Mouse (Mus musculus) heart, embryonic 13.5 days (tissue): ENCODE data around the gene Gm47955. TPM values are rescaled to one million over a fixed set of nuclear protein-coding genes. Genes with fewer than 3 reads are reported as not detected.

Experiments used
- ATAC-seq: fragments of 200-750 bp; cut with Nextera tagmentation; 2 replicates; pipeline ENCODE4 v1.8.0; 2017; ENCODE audit warnings: moderate TSS enrichment; ENCODE audit not compliant: insufficient number of reproducible peaks, low FRiP score, low TSS enrichment; ENCODE audit errors: extremely low read depth
- H3K27ac ChIP-seq: fragments of 300-500 bp; sonication (generic); replicated peaks from 2 replicates; pipeline ENCODE4 v1.5.1; 2015; ENCODE audit warnings: moderate library complexity, mild to moderate bottlenecking, inconsistent platforms
- H3K27me3 ChIP-seq: fragments of 300-500 bp; sonication (generic); replicated peaks from 2 replicates; pipeline ENCODE4 v1.6.1; 2015; ENCODE audit warnings: mild to moderate bottlenecking, inconsistent platforms
- H3K36me3 ChIP-seq: fragments of 300-500 bp; sonication (generic); 2 replicates; pipeline ENCODE4 v1.6.1; 2015; ENCODE audit warnings: mild to moderate bottlenecking, inconsistent platforms
- H3K4me1 ChIP-seq: fragments of 300-500 bp; sonication (generic); 2 replicates; pipeline ENCODE4 v1.6.1; 2015; ENCODE audit warnings: inconsistent platforms
- H3K4me2 ChIP-seq: fragments of 300-500 bp; sonication (generic); 2 replicates; pipeline ENCODE4 v1.6.1; 2015; ENCODE audit warnings: inconsistent platforms, mild to moderate bottlenecking, moderate library complexity
- H3K4me3 ChIP-seq: fragments of 300-500 bp; sonication (generic); 2 replicates; pipeline ENCODE4 v1.5.1; 2015; ENCODE audit warnings: moderate library complexity, mild to moderate bottlenecking, inconsistent platforms
- H3K9ac ChIP-seq: fragments of 300-500 bp; sonication (generic); 2 replicates; pipeline ENCODE4 v1.6.1; 2015; ENCODE audit warnings: inconsistent platforms, mild to moderate bottlenecking, moderate library complexity
- H3K9me3 ChIP-seq: fragments of 300-500 bp; sonication (generic); 2 replicates; pipeline ENCODE4 v1.6.1; 2016; ENCODE audit warnings: inconsistent platforms
- WGBS: fragments of 180-500 bp; shearing (Covaris S2); methylation state at CpG from one replicate; pipeline ENCODE4 v1.1.7; 2015; ENCODE audit warnings: mixed read lengths; 5-methylcytosine and 5-hydroxymethylcytosine counted together
- polyA plus RNA-seq: library from polyadenylated mRNA; unstranded; fragments of >200 nt; fragmentation: Nextera tagmentation; extraction: Ambion mirVana; gene quantifications from 2 replicates; pipeline ENCODE4 v1.2.1, GENCODE M21; 2015

Gene Gm47955
- polyA plus RNA-seq, 1 experiment from 2014 or later = not detected

DNA sequence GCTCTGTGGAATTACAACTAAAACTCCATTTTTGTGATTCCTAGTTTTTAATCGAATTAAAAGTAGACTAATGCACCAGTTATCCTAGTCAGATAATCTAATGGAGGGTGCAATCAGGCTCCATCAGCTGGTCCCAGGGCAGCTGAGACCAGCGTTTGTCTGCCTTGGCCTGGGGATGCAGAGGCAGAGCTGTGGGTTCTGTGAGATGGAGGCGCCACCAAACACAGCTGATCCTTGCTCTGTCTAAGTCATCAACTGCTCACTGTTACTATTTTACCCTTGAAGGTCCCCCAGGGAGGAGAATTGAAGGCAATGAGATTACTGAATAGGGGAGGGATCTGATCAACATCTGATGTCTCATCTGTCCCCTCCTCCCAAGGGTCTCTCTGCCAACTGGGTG, 6.3 kb downstream of the Gm47955 start:
- Histone ChIP-seq H3K36me3 (no peaks in the 10 kb centered on the region), H3K4me3 (no peak overlapping the region)
- WGBS = 64% methylated on average over 3 of the region's 3 CpGs

DNA sequence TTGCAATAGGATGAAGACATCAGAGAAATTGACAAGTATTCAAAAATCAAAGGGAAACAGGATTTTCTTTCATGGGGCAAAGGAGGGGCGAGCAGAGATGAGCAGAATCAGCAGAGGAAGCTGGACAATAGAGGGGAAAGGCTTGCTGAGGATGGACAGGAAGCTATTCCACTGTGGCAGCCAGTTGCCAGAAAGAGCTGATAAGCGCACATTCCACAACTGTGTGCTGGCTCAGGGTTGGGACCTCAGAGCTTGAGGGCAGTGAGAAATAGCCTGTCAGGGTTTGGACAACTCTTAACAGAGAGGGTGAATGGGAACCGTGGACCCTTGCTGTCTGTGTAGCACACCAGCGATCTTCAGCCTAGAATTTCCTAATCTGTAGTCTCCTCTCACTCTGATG, 12.0 kb downstream of the Gm47955 start:
- H3K4me3 ChIP-seq = no peak overlapping the region
- H3K9ac ChIP-seq = 0 out of 2 replicates have a peak overlapping the region, but pooled peaks have one; percentile 12
- peak overlapping the region; percentile 35 for H3K4me2 ChIP-seq

More for the DNA sequence above, 6.3 kb downstream of the Gm47955 start:
- Histone ChIP-seq H3K9ac (no peak overlapping the region), H3K27ac (no peak overlapping the region), H3K9me3 (no peaks in the 10 kb centered on the region), H3K27me3 (no peaks in the 10 kb centered on the region), H3K4me1 (peaks cover 8% of the 10 kb centered on the region), H3K4me2 (no peak overlapping the region)
- ATAC-seq = no peak

DNA sequence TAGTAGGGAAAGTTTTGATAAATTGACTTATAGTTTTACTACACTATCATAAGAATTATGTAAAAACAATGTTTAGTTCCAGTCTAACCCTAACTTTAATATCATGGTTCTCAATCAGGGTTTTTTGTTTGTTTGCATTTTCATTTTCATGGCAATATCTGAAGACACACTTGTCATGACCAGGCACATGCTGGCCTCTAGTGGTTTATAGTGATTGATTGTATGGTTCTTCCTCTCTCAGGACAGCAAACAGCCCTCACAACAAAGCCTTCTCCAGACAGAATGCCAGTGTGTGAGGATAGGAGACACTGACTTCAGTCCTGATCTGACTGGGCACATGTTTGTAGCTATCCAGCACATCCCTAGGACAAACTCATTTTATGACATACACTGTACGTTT, 13.2 kb downstream of the Gm47955 start:
- H3K9ac ChIP-seq = no peak overlapping the region
- H3K27ac ChIP-seq = peak overlapping the region; percentile 59; the same call in 1 of the 2 replicates
- no peaks in the 10 kb centered on the region for H3K36me3 ChIP-seq
- H3K4me1 ChIP-seq = peaks cover 38% of the 10 kb centered on the region
- 73% methylated on average over 1 of the region's 1 CpGs for WGBS
- H3K4me3 ChIP-seq = no peak overlapping the region
- ATAC-seq = no peak
- no peak overlapping the region for H3K4me2 ChIP-seq
- no peaks in the 10 kb centered on the region for H3K9me3 ChIP-seq
- H3K27me3 ChIP-seq = no peaks in the 10 kb centered on the region

More for the DNA sequence above, 12.0 kb downstream of the Gm47955 start:
- no peaks in the 10 kb centered on the region for H3K27me3 ChIP-seq
- ATAC-seq = peak; percentile 61
- H3K27ac ChIP-seq = peak overlapping the region; percentile 73
- H3K36me3 ChIP-seq = no peaks in the 10 kb centered on the region
- peaks cover 38% of the 10 kb centered on the region for H3K4me1 ChIP-seq
- 10% methylated on average over 4 of the region's 4 CpGs for WGBS
- H3K9me3 ChIP-seq = no peaks in the 10 kb centered on the region

DNA sequence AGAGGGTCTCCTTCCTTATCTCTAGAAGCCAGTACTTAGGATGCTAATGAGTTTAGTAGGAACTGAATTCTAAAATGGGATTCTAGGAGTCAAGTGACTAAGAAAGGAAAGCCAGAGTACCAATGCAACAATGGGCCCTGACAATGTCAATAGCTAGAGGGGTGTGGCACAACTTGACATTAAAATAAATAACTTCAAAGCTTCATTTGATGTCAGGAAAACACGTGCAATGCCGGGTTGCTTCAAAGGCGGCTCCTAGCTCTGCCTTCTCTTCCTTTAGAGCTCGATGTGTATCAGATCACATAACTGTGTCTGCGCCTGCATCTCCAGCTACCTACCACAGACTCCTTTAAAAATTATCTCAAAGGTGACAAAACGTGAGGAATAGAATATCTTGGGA, 13.8 kb downstream of the Gm47955 start:
- peak overlapping the region; percentile 59 for H3K27ac ChIP-seq
- no peaks in the 10 kb centered on the region for H3K9me3 ChIP-seq
- H3K36me3 ChIP-seq = no peaks in the 10 kb centered on the region
- H3K27me3 ChIP-seq = no peaks in the 10 kb centered on the region
- H3K4me1 ChIP-seq = peaks cover 38% of the 10 kb centered on the region
- no peak for ATAC-seq
- peak overlapping the region; percentile 24 for H3K4me2 ChIP-seq
- H3K9ac ChIP-seq = no peak overlapping the region
- 45% methylated on average over 6 of the region's 6 CpGs for WGBS
- H3K4me3 ChIP-seq = no peak overlapping the region

DNA sequence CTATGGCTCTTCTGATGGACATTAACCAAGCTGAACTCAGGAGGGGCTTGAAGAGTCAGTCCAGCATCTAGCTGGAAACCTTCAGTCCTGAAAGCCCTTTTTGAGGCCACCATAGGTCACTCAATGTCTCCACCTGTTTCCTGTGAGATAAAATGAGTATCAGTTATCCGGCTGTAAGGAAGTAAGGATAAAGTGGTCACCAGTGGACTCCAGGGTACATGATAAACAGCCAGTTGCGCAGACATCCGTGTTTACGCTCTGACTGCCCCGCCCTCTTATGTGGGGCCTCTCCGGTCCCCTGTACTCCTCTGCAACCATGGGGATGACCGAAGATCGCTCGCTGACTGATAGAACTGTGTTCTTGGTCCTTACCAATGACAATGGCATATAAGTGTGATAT, 14.3 kb downstream of the Gm47955 start:
- 57% methylated on average over 9 of the region's 9 CpGs for WGBS
- peak overlapping the region; percentile 59 for H3K27ac ChIP-seq
- no peak for ATAC-seq

DNA sequence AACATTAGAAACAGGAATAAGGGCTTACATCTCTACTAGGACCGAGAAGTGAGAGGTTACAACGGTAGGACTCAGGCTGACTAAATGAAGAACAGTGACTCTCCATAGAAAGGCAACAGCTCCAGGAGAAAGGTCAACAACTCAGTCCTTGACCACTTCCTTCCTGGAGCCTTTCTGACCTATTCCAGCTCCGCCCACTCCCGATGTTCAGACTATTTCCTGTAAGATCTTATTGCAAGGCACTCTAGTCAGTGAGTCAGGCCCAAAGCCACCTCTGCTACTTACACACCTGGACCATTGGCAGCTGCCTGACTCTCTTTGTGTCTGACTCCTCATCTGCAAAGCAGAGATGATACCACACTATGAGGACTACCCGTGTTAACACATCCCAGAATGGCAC, 15.7 kb downstream of the Gm47955 start:
- Histone ChIP-seq H3K4me1 (peaks cover 38% of the 10 kb centered on the region), H3K27ac (no peak overlapping the region), H3K36me3 (no peaks in the 10 kb centered on the region), H3K4me3 (no peak overlapping the region), H3K27me3 (no peaks in the 10 kb centered on the region), H3K4me2 (no peak overlapping the region), H3K9ac (no peak overlapping the region), H3K9me3 (no peaks in the 10 kb centered on the region)
- WGBS = 60% methylated on average over 5 of the region's 5 CpGs
- ATAC-seq = no peak

More for the DNA sequence above, 14.3 kb downstream of the Gm47955 start:
- H3K27me3 ChIP-seq = no peaks in the 10 kb centered on the region
- no peak overlapping the region for H3K9ac ChIP-seq
- no peak overlapping the region for H3K4me3 ChIP-seq
- H3K4me1 ChIP-seq = peaks cover 38% of the 10 kb centered on the region
- H3K36me3 ChIP-seq = no peaks in the 10 kb centered on the region
- H3K4me2 ChIP-seq = peak overlapping the region; percentile 24
- H3K9me3 ChIP-seq = no peaks in the 10 kb centered on the region

DNA sequence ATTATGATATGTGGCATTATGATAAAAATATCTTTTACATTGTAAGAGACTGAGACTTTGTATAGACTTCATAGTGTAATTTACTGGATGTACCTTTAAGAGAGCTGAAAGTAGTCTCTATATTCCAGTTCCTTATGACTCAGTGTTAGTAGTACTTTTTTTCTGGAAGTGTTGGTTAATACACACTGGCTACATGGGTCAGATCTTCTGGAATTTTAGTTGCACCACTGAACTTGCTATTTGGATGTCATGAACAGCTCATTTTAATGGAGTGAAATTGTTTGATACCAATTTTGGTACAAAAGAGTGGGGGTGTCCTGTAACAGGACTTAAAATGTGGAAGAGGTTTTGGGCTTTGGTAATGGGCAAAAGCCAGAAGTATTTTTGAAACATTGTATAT, 17.8 kb downstream of the Gm47955 start:
- H3K4me1 ChIP-seq = peaks cover 19% of the 10 kb centered on the region
- no peaks in the 10 kb centered on the region for H3K36me3 ChIP-seq
- H3K4me3 ChIP-seq = no peak overlapping the region
- no peaks in the 10 kb centered on the region for H3K9me3 ChIP-seq
- H3K27me3 ChIP-seq = no peaks in the 10 kb centered on the region
- ATAC-seq = no peak
- H3K4me2 ChIP-seq = no peak overlapping the region
- no peak overlapping the region for H3K27ac ChIP-seq
- no peak overlapping the region for H3K9ac ChIP-seq

DNA sequence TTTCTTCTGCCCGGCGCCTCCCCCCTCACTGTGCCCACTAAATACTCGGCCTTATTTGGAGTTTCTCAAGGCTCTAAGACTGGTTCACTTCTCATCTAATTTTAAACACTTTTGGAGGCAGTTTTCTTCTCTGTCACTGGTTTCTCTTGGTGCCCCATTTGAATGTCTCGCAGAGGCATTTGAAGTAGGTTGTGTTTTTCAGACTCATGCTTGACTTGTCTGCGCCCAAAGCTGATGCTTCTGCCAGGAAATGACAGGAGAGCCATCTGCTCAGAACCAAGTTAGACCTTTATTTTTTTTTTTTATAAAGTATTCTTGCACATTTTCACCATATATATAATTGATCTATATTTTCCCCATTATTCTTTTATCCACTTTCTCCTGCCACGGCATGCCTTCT, 26.7 kb downstream of the Gm47955 start:
- Histone ChIP-seq H3K27me3 (no peaks in the 10 kb centered on the region), H3K4me2 (no peak overlapping the region), H3K9ac (no peak overlapping the region), H3K27ac (no peak overlapping the region), H3K4me1 (peaks cover 14% of the 10 kb centered on the region), H3K36me3 (no peaks in the 10 kb centered on the region), H3K4me3 (no peak overlapping the region), H3K9me3 (peaks cover 8% of the 10 kb centered on the region)
- no peak for ATAC-seq
- 82% methylated on average over 6 of the region's 6 CpGs for WGBS

DNA sequence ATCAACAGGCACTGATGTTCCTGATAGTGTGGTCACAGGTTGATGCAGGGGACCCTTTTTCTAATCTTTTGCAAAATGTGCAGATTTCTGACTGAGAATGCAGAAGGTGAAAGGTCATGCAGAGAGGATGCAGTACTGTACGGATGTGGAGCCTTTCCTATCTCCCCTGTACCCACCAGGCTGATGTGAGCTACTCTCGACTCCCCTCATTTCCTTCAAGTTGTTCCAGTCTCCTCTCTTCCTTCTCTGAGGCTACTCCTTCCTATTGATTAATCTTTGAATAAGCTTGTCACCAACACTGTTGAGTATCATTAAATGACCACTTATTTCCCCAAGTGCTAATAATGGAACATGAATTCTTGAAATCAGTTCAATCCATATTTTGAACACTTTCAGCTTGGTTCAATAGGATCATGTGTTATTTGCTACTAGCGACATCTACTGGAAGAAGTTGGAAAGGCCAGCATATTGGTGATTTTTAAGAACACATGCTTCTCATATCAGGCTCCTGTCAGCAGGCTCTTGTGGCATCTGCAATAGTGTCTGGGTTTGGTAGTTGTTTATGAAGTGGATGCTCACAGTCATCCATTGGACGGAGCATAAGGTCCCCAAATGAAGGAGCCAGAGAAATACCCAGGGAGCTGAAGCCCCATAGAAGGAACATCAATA, 27.6 kb downstream of the Gm47955 start:
- ATAC-seq = no peak
- H3K4me2 ChIP-seq = no peak overlapping the region
- no peak overlapping the region for H3K27ac ChIP-seq
- peaks cover 14% of the 10 kb centered on the region for H3K4me1 ChIP-seq
- no peak overlapping the region for H3K9ac ChIP-seq
- peaks cover 8% of the 10 kb centered on the region for H3K9me3 ChIP-seq
- H3K4me3 ChIP-seq = no peak overlapping the region
- no peaks in the 10 kb centered on the region for H3K36me3 ChIP-seq
- no peaks in the 10 kb centered on the region for H3K27me3 ChIP-seq
- WGBS = 17% methylated on average over 4 of the region's 4 CpGs

DNA sequence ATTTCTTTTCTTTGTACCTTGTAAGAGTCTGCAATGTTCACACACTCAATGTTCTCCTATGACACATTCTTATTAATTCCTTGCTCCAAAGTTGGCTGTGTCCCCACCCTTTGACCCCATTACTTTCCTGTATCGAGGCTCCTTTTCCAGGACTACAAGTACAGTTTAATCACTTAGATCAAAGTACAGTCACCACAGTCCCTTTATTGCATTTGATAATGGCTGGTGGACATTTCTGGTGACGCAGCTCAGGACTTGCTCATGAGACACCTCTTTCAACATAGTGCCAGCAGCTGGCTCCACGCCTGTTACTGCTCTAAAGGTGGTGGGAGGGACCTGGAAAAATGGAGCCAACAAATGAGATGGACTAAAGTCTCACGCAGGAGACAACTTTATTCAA, 31.0 kb downstream of the Gm47955 start:
- H3K9ac ChIP-seq = no peak overlapping the region
- H3K36me3 ChIP-seq = no peaks in the 10 kb centered on the region
- H3K4me3 ChIP-seq = no peak overlapping the region
- WGBS = 61% methylated on average over 4 of the region's 4 CpGs
- no peak for ATAC-seq
- H3K4me2 ChIP-seq = no peak overlapping the region
- H3K27me3 ChIP-seq = no peaks in the 10 kb centered on the region
- H3K4me1 ChIP-seq = peaks cover 14% of the 10 kb centered on the region
- H3K9me3 ChIP-seq = no peaks in the 10 kb centered on the region
- H3K27ac ChIP-seq = no peak overlapping the region

DNA sequence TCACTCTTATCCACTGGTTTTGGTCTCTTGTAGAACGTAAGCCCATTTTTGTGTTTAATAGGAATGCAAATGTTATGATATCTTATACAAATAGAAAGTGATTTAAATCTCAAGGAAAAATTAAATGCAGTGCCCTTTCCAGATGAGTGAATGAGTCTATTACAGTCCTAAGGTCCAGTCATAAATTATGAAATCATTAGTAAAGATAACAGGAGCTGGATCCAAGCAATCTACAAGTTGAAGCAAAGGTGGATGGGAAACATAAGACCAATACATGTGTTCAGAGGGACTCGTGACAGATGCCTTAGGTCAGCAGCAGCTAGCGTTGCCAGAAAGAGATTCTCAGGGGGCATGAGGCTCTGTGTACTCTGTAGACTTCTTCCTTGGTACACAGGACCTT, 31.5 kb downstream of the Gm47955 start:
- H3K4me2 ChIP-seq = no peak overlapping the region
- H3K9me3 ChIP-seq = no peaks in the 10 kb centered on the region
- H3K4me3 ChIP-seq = no peak overlapping the region
- H3K27ac ChIP-seq = no peak overlapping the region
- H3K9ac ChIP-seq = no peak overlapping the region
- no peaks in the 10 kb centered on the region for H3K36me3 ChIP-seq
- 79% methylated on average over 3 of the region's 3 CpGs for WGBS
- H3K27me3 ChIP-seq = no peaks in the 10 kb centered on the region
- H3K4me1 ChIP-seq = peaks cover 14% of the 10 kb centered on the region
- no peak for ATAC-seq

DNA sequence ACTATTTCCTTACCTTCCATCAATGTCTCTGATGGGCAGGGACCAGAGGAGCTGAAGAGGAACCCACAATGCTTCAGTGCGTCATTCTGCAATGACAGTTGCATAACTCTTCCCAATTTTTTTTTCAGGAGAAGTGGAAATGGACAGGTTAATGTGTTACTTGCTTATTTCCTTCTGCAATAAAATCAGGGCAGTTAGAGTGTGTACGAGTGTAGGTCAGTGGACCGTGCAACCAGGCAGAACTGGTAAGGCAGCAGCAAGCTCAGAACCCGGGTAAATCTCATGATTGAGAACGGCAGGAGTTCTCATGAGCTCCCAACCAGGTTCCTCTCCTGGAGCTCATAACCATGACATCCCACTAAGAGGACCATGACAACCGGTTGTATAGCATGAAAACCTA, 32.0 kb downstream of the Gm47955 start:
- Histone ChIP-seq H3K27me3 (no peaks in the 10 kb centered on the region), H3K4me2 (no peak overlapping the region), H3K9me3 (no peaks in the 10 kb centered on the region), H3K36me3 (no peaks in the 10 kb centered on the region), H3K4me3 (no peak overlapping the region), H3K9ac (no peak overlapping the region), H3K4me1 (peaks cover 14% of the 10 kb centered on the region), H3K27ac (no peak overlapping the region)
- ATAC-seq = no peak
- WGBS = 87% methylated on average over 6 of the region's 6 CpGs
